Mouse (Mus musculus): Measurements from ENCODE around the gene Acap2. TPM values are rescaled to one million over a fixed set of nuclear protein-coding genes. Genes with fewer than 3 reads are reported as not detected.

Gene Acap2
- total and polyA plus RNA-seq, 3 experiments: 17.2 to 19.1 TPM; not detected in 1

- no peak for DNase-seq (ENCODE audit: low read depth, low spot score)
- Histone ChIP-seq H3K9ac (ENCODE audit: control insufficient read depth, low read depth, low read length, poor library complexity, severe bottlenecking) (no peak overlapping the region), H3K27ac (ENCODE audit: control insufficient read depth, low read depth, low read length) (no peak overlapping the region), H3K79me2 (ENCODE audit: control insufficient read depth, insufficient read depth, low read length, poor library complexity) (no peaks in the 10 kb centered on the region), H3K4me3 (ENCODE audit: control insufficient read depth in 1 of 2, insufficient read depth in 1 of 2, low read depth in 2 of 2, low read length in 2 of 2) (no peak overlapping the region), H3K4me1 (ENCODE audit: control insufficient read depth in 1 of 2, insufficient read depth in 2 of 2, low read length in 2 of 2) (no peaks in the 10 kb centered on the region), H3K9me3 (replicated peaks; ENCODE audit: insufficient read depth, low read length) (no peaks in the 10 kb centered on the region), H3K36me3 (ENCODE audit: control insufficient read depth in 1 of 2, insufficient read depth in 2 of 2, low read length in 2 of 2) (no peaks in the 10 kb centered on the region), H3K27me3 (ENCODE audit: control insufficient read depth in 1 of 2, insufficient read depth in 2 of 2, low read length in 2 of 2) (no peaks in the 10 kb centered on the region)
- TF ChIP-seq RAD21 (IDR thresholded peaks at IDR 0.05; ENCODE audit: low read depth, low read length) (peak; percentile 33), CTCF (IDR thresholded peaks at IDR 0.05 in 2 of 3, conservative IDR thresholded peaks at IDR 0.05 in 1 of 3; ENCODE audit: control insufficient read depth in 1 of 3, insufficient read depth in 1 of 3, low read depth in 2 of 3, low read length in 3 of 3, poor library complexity in 1 of 3, severe bottlenecking in 1 of 3) (peak in 1 of 3 experiments; percentile 35; a peak in 2 of 6 replicates), SIN3A (IDR thresholded peaks at IDR 0.05; ENCODE audit: low read length) (no peak), SMC3 (IDR thresholded peaks at IDR 0.05; ENCODE audit: low read depth, low read length) (peak; percentile 59)
These were observed 43.0 kb upstream of the Acap2 start for GRCm38 (mm10) chr16:31244053-31244452.

GRCm38 (mm10) chr16:31241433-31241832 lies 40.4 kb upstream of the Acap2 start:
- Histone ChIP-seq H3K27me3 (ENCODE audit: control insufficient read depth in 1 of 2, insufficient read depth in 2 of 2, low read length in 2 of 2) (no peaks in the 10 kb centered on the region), H3K9ac (ENCODE audit: control insufficient read depth, low read depth, low read length, poor library complexity, severe bottlenecking) (no peak overlapping the region), H3K27ac (ENCODE audit: control insufficient read depth, low read depth, low read length) (no peak overlapping the region), H3K4me1 (ENCODE audit: control insufficient read depth in 1 of 2, insufficient read depth in 2 of 2, low read length in 2 of 2) (no peaks in the 10 kb centered on the region), H3K9me3 (replicated peaks; ENCODE audit: insufficient read depth, low read length) (no peaks in the 10 kb centered on the region), H3K79me2 (ENCODE audit: control insufficient read depth, insufficient read depth, low read length, poor library complexity) (no peaks in the 10 kb centered on the region), H3K4me3 (ENCODE audit: control insufficient read depth in 1 of 2, insufficient read depth in 1 of 2, low read depth in 2 of 2, low read length in 2 of 2) (no peak overlapping the region), H3K36me3 (ENCODE audit: control insufficient read depth in 1 of 2, insufficient read depth in 2 of 2, low read length in 2 of 2) (no peaks in the 10 kb centered on the region)
- no peak for DNase-seq (ENCODE audit: low read depth, low spot score)
- TF ChIP-seq MAFK (IDR thresholded peaks at IDR 0.05; ENCODE audit: borderline replicate concordance, low read depth, low read length): no peak
- no peak for TF ChIP-seq MYC (IDR thresholded peaks at IDR 0.05; ENCODE audit: low read depth, low read length)
- TF ChIP-seq NELFE (IDR thresholded peaks at IDR 0.05; ENCODE audit: low read depth, low read length): no peak
- TF ChIP-seq MAZ (IDR thresholded peaks at IDR 0.05; ENCODE audit: low read depth, low read length): no peak
- no peak for TF ChIP-seq GATA1 (IDR thresholded peaks at IDR 0.05; ENCODE audit: low read depth, low read length)
- TF ChIP-seq CTCF (IDR thresholded peaks at IDR 0.05 in 2 of 3, conservative IDR thresholded peaks at IDR 0.05 in 1 of 3; ENCODE audit: control insufficient read depth in 1 of 3, insufficient read depth in 1 of 3, low read depth in 2 of 3, low read length in 3 of 3, poor library complexity in 1 of 3, severe bottlenecking in 1 of 3): no peak
- no peak for TF ChIP-seq GABPA (IDR thresholded peaks at IDR 0.05; ENCODE audit: low read depth, low read length)
- TF ChIP-seq E2F4 (IDR thresholded peaks at IDR 0.05; ENCODE audit: borderline replicate concordance, low read depth, low read length): no peak
- TF ChIP-seq SIN3A (IDR thresholded peaks at IDR 0.05; ENCODE audit: low read length): no peak
- no peak for TF ChIP-seq NRF1 (IDR thresholded peaks at IDR 0.05; ENCODE audit: insufficient read depth, low read depth, low read length, poor library complexity, severe bottlenecking)
- TF ChIP-seq TBP (IDR thresholded peaks at IDR 0.05; ENCODE audit: low read depth, low read length): no peak

- DNase-seq (ENCODE audit: low read depth, low spot score): no peak
- no peaks in the 10 kb centered on the region for H3K36me3 ChIP-seq (ENCODE audit: control insufficient read depth in 1 of 2, insufficient read depth in 2 of 2, low read length in 2 of 2)
- H3K4me3 ChIP-seq (ENCODE audit: control insufficient read depth in 1 of 2, insufficient read depth in 1 of 2, low read depth in 2 of 2, low read length in 2 of 2): no peak overlapping the region
- H3K79me2 ChIP-seq (ENCODE audit: control insufficient read depth, insufficient read depth, low read length, poor library complexity): no peaks in the 10 kb centered on the region; the same call in 1 of the 2 replicates
- H3K9ac ChIP-seq (ENCODE audit: control insufficient read depth, low read depth, low read length, poor library complexity, severe bottlenecking): no peak overlapping the region
- H3K9me3 ChIP-seq (replicated peaks; ENCODE audit: insufficient read depth, low read length): no peaks in the 10 kb centered on the region
- H3K27me3 ChIP-seq (ENCODE audit: control insufficient read depth in 1 of 2, insufficient read depth in 2 of 2, low read length in 2 of 2): no peaks in the 10 kb centered on the region
- TF ChIP-seq USF2 (IDR thresholded peaks at IDR 0.05; ENCODE audit: borderline replicate concordance in 1 of 2, insufficient read depth in 1 of 2, low read depth in 1 of 2, low read length in 2 of 2): no peak
- no peak for TF ChIP-seq CHD1 (IDR thresholded peaks at IDR 0.05; ENCODE audit: low read depth, low read length)
- no peak for TF ChIP-seq E2F4 (IDR thresholded peaks at IDR 0.05; ENCODE audit: borderline replicate concordance, low read depth, low read length)
- TF ChIP-seq MYB (IDR thresholded peaks at IDR 0.05; ENCODE audit: low read depth, low read length): no peak
- no peak for TF ChIP-seq NRF1 (IDR thresholded peaks at IDR 0.05; ENCODE audit: insufficient read depth, low read depth, low read length, poor library complexity, severe bottlenecking)
- no peak for TF ChIP-seq RCOR1 (IDR thresholded peaks at IDR 0.05; ENCODE audit: low read depth, low read length)
- no peak for TF ChIP-seq GABPA (IDR thresholded peaks at IDR 0.05; ENCODE audit: low read depth, low read length)
- no peaks in the 10 kb centered on the region for H3K4me1 ChIP-seq (ENCODE audit: control insufficient read depth in 1 of 2, insufficient read depth in 2 of 2, low read length in 2 of 2)
- H3K27ac ChIP-seq (ENCODE audit: control insufficient read depth, low read depth, low read length): no peak overlapping the region
These were observed 39.5 kb upstream of the Acap2 start for GRCm38 (mm10) chr16:31240569-31240968.
